Mouse (Mus musculus) stomach, postnatal 0 days (tissue): ENCODE measurements around the gene Fxyd3.

Source experiments
- CTCF ChIP-seq: IDR thresholded peaks from 2 replicates; pipeline ENCODE4 v1.5.1; 2016; ENCODE audit warnings: antibody characterized with exemption, low read depth, mild to moderate bottlenecking, moderate library complexity
- EP300 ChIP-seq: optimal IDR thresholded peaks from 2 replicates; pipeline ENCODE3; 2016; ENCODE audit warnings: antibody characterized with exemption

- TF ChIP-seq CTCF (peak; percentile 53), EP300 (no peak)
These were observed 23.7 kb downstream of the Fxyd3 start for GRCm38 (mm10) chr7:31052636-31053434.
